Mouse (Mus musculus): ENCODE data around the gene Gpatch2.

The Gpatch2 gene

GRCm38 (mm10) chr1:187250741-187251262 is 35.5 kb downstream of the Gpatch2 start:
- no peak for DNase-seq

- no peak for DNase-seq
Measured at GRCm38 (mm10) chr1:187258756-187259155, 43.4 kb downstream of the Gpatch2 start.

GRCm38 (mm10) chr1:187267601-187268000 is 52.3 kb downstream of the Gpatch2 start:
- DNase-seq, result no peak

DNA sequence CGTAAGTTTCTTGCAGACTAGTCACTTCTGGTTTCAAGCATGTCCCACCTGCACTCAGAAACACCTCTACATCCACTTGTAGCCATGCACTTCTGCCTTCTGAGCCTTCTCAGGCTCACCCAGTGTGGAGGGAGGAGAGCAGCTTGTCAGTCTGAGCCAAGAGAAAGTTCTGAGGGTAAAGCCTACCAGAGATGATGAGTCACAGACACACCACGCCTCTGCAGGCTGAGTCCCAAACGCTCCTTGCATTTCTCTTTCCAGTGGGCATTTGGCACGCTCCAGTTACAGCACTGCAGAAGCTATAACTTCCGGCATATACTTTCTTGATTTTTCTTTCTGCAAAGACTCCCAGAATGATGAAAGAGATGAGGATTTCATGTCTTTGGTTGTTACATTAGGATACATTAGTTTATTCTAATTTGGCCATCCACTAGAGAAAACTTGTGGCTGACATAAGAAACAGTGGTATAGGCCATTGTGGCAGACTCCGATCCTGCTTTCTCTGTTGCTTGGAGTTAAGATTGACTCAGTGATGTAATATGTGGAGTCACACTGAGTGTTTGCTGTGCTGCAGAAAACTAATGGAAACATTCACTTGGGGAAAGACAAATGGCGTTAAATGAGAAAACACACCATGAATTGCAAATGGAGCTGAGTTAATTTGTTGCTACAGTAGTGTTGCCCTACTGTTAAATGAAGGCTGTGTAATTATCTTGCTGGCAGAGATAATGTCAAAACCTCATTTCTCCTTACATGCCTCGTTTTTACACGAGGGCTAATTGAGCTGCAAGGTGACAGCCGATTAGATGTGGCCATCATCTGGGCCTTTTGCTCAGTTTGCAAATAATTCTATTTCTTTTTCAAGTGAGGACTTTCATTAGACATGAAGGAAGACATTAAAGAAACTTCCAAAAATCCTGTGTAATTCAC is 55.3 kb downstream of the Gpatch2 start:
- no peak for DNase-seq

GRCm38 (mm10) chr1:187277324-187277723 is 62.0 kb downstream of the Gpatch2 start:
- DNase-seq, result no peak

GRCm38 (mm10) chr1:187278472-187278871 is 63.2 kb downstream of the Gpatch2 start:
- DNase-seq, result no peak

DNA sequence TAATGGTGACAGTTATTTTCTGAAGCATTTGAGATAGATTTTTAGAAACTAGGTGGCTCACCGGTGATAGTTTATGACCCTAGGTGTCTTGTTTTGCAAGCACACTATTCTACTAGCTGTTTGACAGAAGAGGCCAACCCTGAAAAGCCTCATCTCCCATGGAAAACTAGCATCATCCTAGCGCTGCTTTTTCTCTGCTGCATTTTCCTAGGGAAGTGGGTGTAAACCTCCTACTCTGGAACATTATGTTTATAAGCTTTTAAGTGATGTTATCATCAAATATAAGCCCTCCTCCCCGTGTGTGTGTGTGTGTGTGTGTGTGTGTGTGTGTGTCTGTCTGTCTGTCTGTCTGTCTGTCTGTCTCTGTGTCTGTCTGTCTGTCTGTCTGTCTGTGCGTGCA is 64.5 kb downstream of the Gpatch2 start:
- no peak for DNase-seq

DNA sequence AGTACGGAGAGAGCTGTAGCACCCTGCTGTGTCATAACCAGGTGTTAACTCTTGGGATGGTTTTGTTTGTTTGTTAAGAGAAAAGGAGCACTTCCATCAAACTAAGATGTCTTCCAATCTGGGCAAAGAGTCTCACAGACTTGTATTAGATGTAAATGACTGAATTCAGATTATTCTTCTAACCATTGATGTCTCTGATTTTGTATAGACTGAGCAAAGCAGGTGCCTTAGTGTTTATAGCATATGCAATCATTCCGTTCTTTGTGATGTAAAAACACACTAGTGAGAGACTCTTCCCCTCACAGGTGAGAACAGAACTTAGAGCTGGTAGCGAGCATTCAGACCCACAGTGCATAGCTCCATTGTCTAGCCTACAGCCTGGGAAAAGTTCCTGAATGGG is 67.0 kb downstream of the Gpatch2 start:
- DNase-seq, result no peak

DNA sequence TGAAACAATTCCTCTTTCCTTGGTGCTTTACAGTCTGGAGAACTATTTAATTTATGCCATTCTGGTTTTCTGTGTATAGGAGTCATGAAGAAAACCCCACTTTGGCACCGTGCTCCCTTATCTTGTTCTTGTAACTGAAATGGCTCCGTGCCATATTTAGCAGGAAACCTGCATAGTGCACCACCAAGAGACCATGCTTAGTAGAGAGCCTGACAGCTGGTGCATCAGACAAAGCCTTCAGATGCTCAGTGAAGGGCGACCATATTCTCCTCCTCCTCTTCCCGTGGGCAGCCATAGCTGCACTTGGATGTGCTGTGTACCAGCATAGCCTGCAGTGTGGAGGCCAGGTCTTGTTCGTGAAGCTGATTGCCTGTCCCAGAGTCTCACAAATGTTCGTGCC is 67.5 kb downstream of the Gpatch2 start:
- no peak for DNase-seq

GRCm38 (mm10) chr1:187285735-187286134 is 70.4 kb downstream of the Gpatch2 start:
- no peak for DNase-seq

DNA sequence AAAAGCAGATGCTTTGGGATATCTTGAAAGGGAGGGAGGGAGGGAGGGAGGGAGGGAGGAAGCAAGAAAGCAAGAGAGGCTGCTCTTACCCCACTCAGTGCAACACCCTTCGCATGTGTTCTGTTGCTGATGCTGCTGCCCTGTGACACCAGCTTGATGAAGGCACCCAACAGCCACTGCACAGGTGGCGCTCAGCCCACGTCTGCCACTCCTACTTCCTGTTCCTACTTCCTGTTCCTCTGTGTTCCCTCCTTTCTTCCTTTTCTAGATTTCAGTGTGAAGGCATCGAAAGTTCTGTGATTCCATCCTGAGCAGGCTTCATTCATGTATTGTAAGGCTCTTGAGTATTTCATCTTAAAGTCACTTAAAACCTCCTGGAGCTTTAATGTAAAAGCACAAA is 71.1 kb downstream of the Gpatch2 start:
- no peak for DNase-seq

DNA sequence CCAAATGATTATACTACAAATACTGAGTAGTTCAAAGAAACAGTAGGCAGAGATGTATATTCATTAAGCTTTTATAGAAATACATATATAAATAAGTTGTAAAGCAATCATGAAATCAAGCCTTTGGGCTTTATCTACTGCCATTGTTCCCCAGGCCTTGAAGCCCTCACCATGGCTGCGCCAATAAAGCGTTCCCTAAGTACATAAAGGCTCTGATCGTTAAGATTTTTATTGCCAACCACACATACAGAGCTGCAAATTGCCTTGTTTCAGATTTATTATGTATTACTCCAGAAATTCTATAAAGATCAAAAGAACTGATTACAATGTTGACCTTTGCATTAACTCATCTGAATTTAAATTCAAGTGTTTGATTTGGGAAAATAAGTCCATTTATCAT is 71.6 kb downstream of the Gpatch2 start:
- no peak for DNase-seq

DNA sequence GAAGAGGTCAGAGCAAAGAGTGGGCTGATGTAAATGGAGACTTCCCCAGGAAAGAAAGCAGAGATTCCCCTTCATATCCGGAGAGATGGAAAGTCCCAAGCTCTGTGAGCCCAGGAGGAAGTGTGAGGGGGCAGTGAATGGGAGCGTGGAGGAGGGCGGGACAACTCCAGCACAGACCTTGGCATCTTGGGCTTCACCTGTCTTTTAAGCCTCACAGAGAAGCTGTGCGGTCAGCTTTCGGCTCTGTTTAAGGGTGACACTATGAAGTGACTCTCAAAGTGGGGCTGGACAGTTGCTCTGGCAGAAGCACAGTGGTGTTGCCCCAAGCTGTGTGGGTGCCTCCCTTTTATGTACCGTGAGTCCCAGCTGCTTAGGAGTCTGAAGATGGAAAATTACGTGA is 74.9 kb downstream of the Gpatch2 start:
- DNase-seq, result no peak

DNA sequence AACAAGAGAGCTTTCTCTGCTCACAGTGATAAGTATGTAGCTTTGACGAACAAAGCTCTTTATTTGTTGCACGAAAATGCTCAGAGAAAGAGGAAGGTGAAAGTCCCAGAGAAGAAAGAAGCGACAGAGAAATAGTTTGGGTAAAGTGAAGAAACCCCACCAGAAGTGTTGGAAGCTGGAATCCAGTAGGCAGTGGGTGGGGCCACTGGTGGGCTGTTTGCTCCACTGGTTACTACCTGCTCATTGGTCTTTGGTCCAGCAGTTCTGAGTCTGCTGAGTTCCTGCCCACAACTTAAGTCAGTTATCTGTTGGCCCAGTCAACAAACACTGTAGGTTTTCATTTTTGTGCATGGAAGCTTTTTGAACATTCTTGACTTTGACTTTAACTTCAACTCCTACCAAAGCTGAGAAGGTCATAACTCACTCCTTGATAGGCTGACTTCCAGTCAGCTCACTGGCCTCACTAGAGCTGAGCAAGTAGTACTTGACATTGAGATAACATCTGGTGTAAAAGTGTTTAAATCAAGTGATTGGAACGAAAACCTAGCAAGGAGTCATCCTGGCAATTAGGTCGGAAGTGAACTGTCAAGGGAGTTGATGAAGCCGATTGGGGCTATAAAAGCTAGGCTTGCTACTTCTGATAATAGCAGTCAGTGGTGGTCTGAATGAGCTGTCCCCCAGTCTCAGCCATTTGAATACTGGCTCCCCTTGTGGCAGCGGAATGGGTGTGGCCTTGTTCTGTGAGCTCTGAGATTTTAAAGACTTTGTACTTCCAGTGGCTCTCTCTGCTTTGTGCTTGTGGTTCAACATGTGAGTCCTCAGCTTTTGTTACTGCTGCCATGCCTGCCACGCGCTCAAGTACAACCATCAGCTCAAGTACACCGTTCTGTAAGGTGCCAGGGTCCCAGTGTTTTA is 76.4 kb downstream of the Gpatch2 start:
- no peak for DNase-seq

GRCm38 (mm10) chr1:187292395-187292749 is 77.1 kb downstream of the Gpatch2 start:
- no peak for DNase-seq

GRCm38 (mm10) chr1:187293233-187293632 is 77.9 kb downstream of the Gpatch2 start:
- DNase-seq, result no peak

DNA sequence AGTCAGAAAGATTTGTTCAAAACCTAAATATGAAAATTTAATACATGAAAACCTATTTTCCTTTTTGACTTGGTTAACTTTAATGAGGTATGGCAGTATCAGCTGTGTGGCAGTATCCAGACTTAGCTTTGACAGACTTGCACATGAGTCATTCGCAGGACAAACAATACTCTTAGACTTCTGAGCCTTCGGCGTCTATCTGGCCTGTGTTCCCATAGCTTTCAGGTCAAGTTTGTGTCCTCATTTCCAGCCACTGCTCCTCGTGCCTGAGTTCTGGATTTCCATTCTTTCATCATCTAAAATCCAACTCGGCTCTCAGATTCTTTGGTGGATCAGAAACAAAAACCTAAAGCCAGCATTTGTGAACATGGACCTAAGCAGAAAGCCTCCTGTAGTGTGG is 79.2 kb downstream of the Gpatch2 start:
- no peak for DNase-seq

DNA sequence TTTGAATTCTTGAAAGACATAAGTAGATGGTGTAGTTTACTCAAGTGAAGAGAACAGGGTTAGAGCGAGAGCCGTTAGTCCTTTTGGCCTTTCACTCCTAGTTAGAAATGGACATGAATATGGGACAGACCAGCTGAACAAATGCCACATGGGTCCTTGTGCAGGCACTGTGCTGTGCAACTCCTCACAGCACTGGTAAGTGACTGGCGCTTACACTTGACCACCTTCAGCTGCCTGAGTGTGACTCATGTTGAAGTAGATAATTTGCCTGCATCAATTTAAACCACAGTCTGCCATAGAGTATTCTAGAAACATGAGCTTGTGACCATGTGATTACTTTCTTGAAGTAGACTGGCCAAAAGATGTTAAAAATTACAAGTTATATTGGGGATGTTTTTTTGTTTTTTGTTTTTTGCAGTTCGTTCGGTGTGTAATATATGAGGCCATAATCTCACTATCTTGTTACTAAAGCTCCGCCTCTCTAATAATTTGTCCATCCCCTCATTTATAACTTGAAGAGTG is 79.8 kb downstream of the Gpatch2 start:
- DNase-seq, result no peak

DNA sequence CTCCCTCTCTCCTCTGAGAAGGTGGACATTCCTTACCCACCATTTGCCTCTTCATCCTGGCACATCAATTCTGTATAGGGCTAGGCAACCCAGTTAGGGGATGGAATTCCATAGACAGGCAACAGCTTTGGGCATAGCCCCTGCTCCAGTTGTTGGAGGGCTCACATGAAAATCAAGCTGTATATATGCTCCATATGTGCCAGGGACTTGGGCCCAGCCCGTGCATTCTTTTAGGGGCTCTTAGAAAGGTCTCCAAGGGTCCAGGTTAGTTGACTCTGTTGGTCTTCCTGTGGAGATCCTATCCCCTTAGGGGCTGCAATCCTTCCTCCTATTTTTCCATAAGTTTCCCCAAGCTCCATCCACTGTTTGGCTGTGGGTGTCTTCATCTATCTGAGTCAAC is 80.4 kb downstream of the Gpatch2 start:
- no peak for DNase-seq

GRCm38 (mm10) chr1:187299236-187299635 is 83.9 kb downstream of the Gpatch2 start:
- no peak for DNase-seq

- DNase-seq, result no peak
Measured at GRCm38 (mm10) chr1:187300626-187301025, 85.3 kb downstream of the Gpatch2 start.

DNA sequence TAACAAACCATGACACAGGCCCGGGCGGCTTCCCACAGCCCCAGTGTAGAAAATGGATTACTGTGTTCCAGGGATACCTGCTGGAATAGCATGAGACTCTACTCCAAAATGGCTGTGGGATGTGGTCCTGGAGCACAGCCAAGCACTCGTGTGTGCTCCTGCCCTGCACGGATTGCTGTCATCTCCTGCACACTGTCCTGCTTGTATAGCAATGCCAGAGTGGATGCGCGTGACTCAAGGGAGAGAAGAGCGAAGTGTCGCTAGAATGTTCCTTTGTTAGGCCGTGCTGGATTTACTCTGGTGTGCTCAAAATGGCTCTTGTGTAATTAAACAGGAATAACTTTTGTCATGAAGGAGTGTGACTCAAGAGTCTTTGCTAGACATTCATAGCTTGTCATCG is 87.9 kb downstream of the Gpatch2 start:
- no peak for DNase-seq

GRCm38 (mm10) chr1:187307335-187307734 is 92.0 kb downstream of the Gpatch2 start:
- DNase-seq, result no peak
